Mouse (Mus musculus): ENCODE measurements at regions not wholly inside any gene's neighbourhood (a gene's known extent, or its start where the extent isn't known, plus 50 kb on each side); places are given as distances from the start of the nearest gene placed in this dataset.

DNA sequence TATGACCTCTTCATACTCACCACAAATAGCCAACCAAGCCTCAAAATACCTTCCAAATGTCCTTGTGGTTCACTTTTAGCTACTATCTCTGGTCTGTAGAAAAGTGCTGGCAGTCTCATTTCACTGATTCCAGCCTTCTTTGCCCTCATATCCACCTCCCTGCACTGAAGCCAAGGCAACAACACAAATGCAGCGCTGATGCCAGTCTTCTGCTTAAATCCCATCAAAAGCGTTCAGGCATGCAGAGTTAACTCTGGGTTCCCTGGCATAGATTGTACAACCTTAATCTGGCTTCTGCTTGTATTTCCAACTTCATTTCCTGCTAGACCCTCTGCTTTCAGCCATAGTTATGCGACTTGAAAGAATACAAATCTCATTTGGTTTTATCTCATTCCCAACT lies 362.9 kb upstream of the Fam49a start:
- no peak for DNase-seq

DNA sequence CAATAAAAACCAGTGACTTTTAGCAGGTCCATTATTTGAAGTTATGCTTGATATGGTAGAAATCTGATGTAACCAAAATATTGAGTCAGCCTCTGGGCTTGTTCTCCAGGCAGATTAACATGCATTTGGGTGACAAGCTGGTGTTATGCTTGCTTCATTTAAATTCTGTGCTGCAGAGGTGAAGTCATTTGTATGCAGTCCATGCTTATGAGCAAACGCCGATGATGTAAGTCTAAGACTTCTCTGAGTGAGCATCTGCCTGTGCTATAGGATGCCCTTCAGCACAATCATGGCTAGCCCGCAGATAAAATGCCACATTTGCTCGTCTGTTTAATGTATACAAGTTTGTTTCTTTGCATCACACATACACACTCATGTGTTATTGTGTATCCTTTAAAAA lies 355.4 kb upstream of the Fam49a start:
- DNase-seq, result no peak
